Comparison of ENCODE assay signal across 8 mouse cellular contexts in genomic region chr7:127362418-127362817, GRCm38 (mm10). TPM values are rescaled to one million over a fixed set of nuclear protein-coding genes. Genes with fewer than 3 reads are reported as not detected.
DNase-seq lines count a peak whose midpoint lies in the region; ATAC-seq and TF ChIP-seq lines count a peak whose summit lies in the region.
"Not testable (repeated sequence)": the region's sequence is repeated elsewhere in the genome, so short reads cannot be mapped to it uniquely, and the experiment has no call there.

No protein-coding gene starts in this region.

- TF ChIP-seq CTCF in bone marrow macrophage, adult 2 months (IDR thresholded peaks at IDR 0.05; ENCODE audit: low read depth, low read length), result 0 out of 2 replicates have a peak, but pooled peaks have one; percentile 18

- H3K36me3 ChIP-seq in embryonic facial prominence, embryonic 10.5 days (replicated peaks); heart, embryonic 11.5 days (ENCODE audit: control insufficient read depth, insufficient read depth, low read length); intestine, embryonic 16.5 days (ENCODE audit: control insufficient read depth, insufficient read depth, low read length): not testable (repeated sequence)

- not testable (repeated sequence) for H3K9ac ChIP-seq in heart, embryonic 11.5 days (ENCODE audit: low read depth, low read length)
- H3K9ac ChIP-seq in intestine, embryonic 16.5 days (ENCODE audit: low read depth, low read length), result 0 out of 2 replicates have a peak overlapping the region, but pooled peaks have one; percentile 40

- 21% methylated on average over 13 of the region's 13 CpGs for WGBS in embryonic facial prominence, embryonic 10.5 days
- 23% methylated on average over 13 of the region's 13 CpGs for WGBS in heart, embryonic 11.5 days (ENCODE audit: insufficient replicate concordance)
- WGBS in intestine, embryonic 16.5 days, result 23% methylated on average over 13 of the region's 13 CpGs

- H3K9me3 ChIP-seq in embryonic facial prominence, embryonic 10.5 days; heart, embryonic 11.5 days (replicated peaks; ENCODE audit: control insufficient read depth, low read length); intestine, embryonic 16.5 days (ENCODE audit: control insufficient read depth, low read length): not testable (repeated sequence)

- H3K27me3 ChIP-seq in embryonic facial prominence, embryonic 10.5 days (replicated peaks; ENCODE audit: low read depth, poor library complexity, severe bottlenecking), result peaks cover 61% of the 10 kb centered on the region
- not testable (repeated sequence) for H3K27me3 ChIP-seq in heart, embryonic 11.5 days (ENCODE audit: control insufficient read depth, insufficient read depth, low read length); intestine, embryonic 16.5 days (replicated peaks; ENCODE audit: control insufficient read depth, insufficient read depth, low read length)

- H3K4me1 ChIP-seq in bone marrow macrophage, adult 2 months (ENCODE audit: control insufficient read depth, insufficient read depth, low read length); heart, embryonic 11.5 days (ENCODE audit: control insufficient read depth, insufficient read depth, low read length); intestine, embryonic 16.5 days (ENCODE audit: control insufficient read depth, insufficient read depth, low read length): not testable (repeated sequence)
- peaks cover 11% of the 10 kb centered on the region for H3K4me1 ChIP-seq in embryonic facial prominence, embryonic 10.5 days

- not testable (repeated sequence) for H3K27ac ChIP-seq in bone marrow macrophage, adult 2 months (ENCODE audit: insufficient read depth, low read depth, low read length); embryonic facial prominence, embryonic 10.5 days (replicated peaks); heart, embryonic 11.5 days (ENCODE audit: low read depth, low read length); intestine, embryonic 16.5 days (ENCODE audit: low read length)

- not testable (repeated sequence) for TF ChIP-seq POLR2A in bone marrow macrophage, adult 2 months (IDR thresholded peaks at IDR 0.05; ENCODE audit: borderline replicate concordance, low read depth, low read length)

- ATAC-seq in heart, embryonic 11.5 days (replicated peaks; ENCODE audit: insufficient number of reproducible peaks, low FRiP score, low TSS enrichment); intestine, embryonic 16.5 days: not testable (repeated sequence)
- ATAC-seq in megakaryocyte progenitor cell, adult 5-6 weeks (replicated peaks; ENCODE audit: poor library complexity), result peak; percentile 89

- peak; percentile 60 to 63 for DNase-seq in B cell, adult 2 months
- peak; percentile 34 for DNase-seq in embryonic facial prominence, embryonic 10.5 days (ENCODE audit: low spot score)
- DNase-seq in liver, result peak; percentile 17
- DNase-seq in skeletal muscle tissue, adult 2 months (ENCODE audit: low read depth, low spot score), result peak; percentile 45

- peak overlapping the region; percentile 47 for H3K4me2 ChIP-seq in heart, embryonic 11.5 days
- H3K4me2 ChIP-seq in intestine, embryonic 16.5 days (ENCODE audit: low read depth, low read length), result peak overlapping the region; percentile 32; the same call in 1 of the 2 replicates

- not testable (repeated sequence) for H3K4me3 ChIP-seq in bone marrow macrophage, adult 2 months (ENCODE audit: insufficient read depth, low read length)
- H3K4me3 ChIP-seq in embryonic facial prominence, embryonic 10.5 days, result peak overlapping the region; percentile 26; the same call in 1 of the 2 replicates
- H3K4me3 ChIP-seq in heart, embryonic 11.5 days (ENCODE audit: low read depth, low read length), result 0 out of 2 replicates have a peak overlapping the region, but pooled peaks have one; percentile 18
- 0 out of 2 replicates have a peak overlapping the region, but pooled peaks have one; percentile 21 for H3K4me3 ChIP-seq in intestine, embryonic 16.5 days (ENCODE audit: low read length)

RNA-seq across cellular contexts. Expression of gene Zfp747, which starts 13.4 kb away (rescaled TPM):
- 6.3 and 6.8 TPM in 2 replicates for polyA plus RNA-seq in bone marrow macrophage, adult 2 months (2012; ENCODE audit: insufficient read depth, insufficient read length, missing spikeins)
- 9.0 and 9.3 TPM in 2 replicates for polyA plus RNA-seq in embryonic facial prominence, embryonic 10.5 days (2016; fragmentation: Nextera tagmentation; extraction: Ambion mirVana)
- 4.4 and 4.9 TPM in 2 replicates for polyA plus RNA-seq in heart, embryonic 11.5 days (2014; fragmentation: Nextera tagmentation; extraction: Ambion mirVana)
- 11.7 and 13.6 TPM in 2 replicates for polyA plus RNA-seq in intestine, embryonic 16.5 days (2015; fragmentation: Nextera tagmentation; extraction: Ambion mirVana)
- total RNA-seq in megakaryocyte progenitor cell, adult 5-6 weeks (2015), result 4.2 and 4.3 TPM in 2 replicates
- 7.4 and 9.2 TPM in 2 replicates for total RNA-seq in megakaryocyte progenitor cell, adult 5-6 weeks (2017)

RNA-seq across cellular contexts. Expression of gene Zfp768, which starts 17.0 kb away (rescaled TPM):
- polyA plus RNA-seq in bone marrow macrophage, adult 2 months (2012; ENCODE audit: insufficient read depth, insufficient read length, missing spikeins), result 14.9 and 16.2 TPM in 2 replicates
- 19.7 and 20.9 TPM in 2 replicates for polyA plus RNA-seq in embryonic facial prominence, embryonic 10.5 days (2016; fragmentation: Nextera tagmentation; extraction: Ambion mirVana)
- polyA plus RNA-seq in heart, embryonic 11.5 days (2014; fragmentation: Nextera tagmentation; extraction: Ambion mirVana), result 4.7 and 6.0 TPM in 2 replicates
- 21.9 and 23.4 TPM in 2 replicates for polyA plus RNA-seq in intestine, embryonic 16.5 days (2015; fragmentation: Nextera tagmentation; extraction: Ambion mirVana)
- 2.3 and 3.2 TPM in 2 replicates for total RNA-seq in megakaryocyte progenitor cell, adult 5-6 weeks (2015)
- total RNA-seq in megakaryocyte progenitor cell, adult 5-6 weeks (2017), result 6.5 and 8.9 TPM in 2 replicates

RNA-seq across cellular contexts. Expression of gene 9130019O22Rik, which starts 24.5 kb away (rescaled TPM):
- polyA plus RNA-seq in bone marrow macrophage, adult 2 months (2012; ENCODE audit: insufficient read depth, insufficient read length, missing spikeins), result 2.8 and 2.9 TPM in 2 replicates
- polyA plus RNA-seq in embryonic facial prominence, embryonic 10.5 days (2016; fragmentation: Nextera tagmentation; extraction: Ambion mirVana), result 5.1 and 6.4 TPM in 2 replicates
- 3.7 and 5.5 TPM in 2 replicates for polyA plus RNA-seq in heart, embryonic 11.5 days (2014; fragmentation: Nextera tagmentation; extraction: Ambion mirVana)
- polyA plus RNA-seq in intestine, embryonic 16.5 days (2015; fragmentation: Nextera tagmentation; extraction: Ambion mirVana), result 6.9 and 7.2 TPM in 2 replicates
- 1.5 and 2.1 TPM in 2 replicates for total RNA-seq in megakaryocyte progenitor cell, adult 5-6 weeks (2015)
- total RNA-seq in megakaryocyte progenitor cell, adult 5-6 weeks (2017), result 4.2 and 6.5 TPM in 2 replicates

RNA-seq across cellular contexts. Expression of gene E430018J23Rik, which starts 31.0 kb away (rescaled TPM):
- polyA plus RNA-seq in bone marrow macrophage, adult 2 months (2012; ENCODE audit: insufficient read depth, insufficient read length, missing spikeins), result 3.4 and 3.9 TPM in 2 replicates
- 4.6 and 5.5 TPM in 2 replicates for polyA plus RNA-seq in embryonic facial prominence, embryonic 10.5 days (2016; fragmentation: Nextera tagmentation; extraction: Ambion mirVana)
- polyA plus RNA-seq in heart, embryonic 11.5 days (2014; fragmentation: Nextera tagmentation; extraction: Ambion mirVana), result 4.9 and 5.6 TPM in 2 replicates
- polyA plus RNA-seq in intestine, embryonic 16.5 days (2015; fragmentation: Nextera tagmentation; extraction: Ambion mirVana), result 8.2 and 10.2 TPM in 2 replicates
- total RNA-seq in megakaryocyte progenitor cell, adult 5-6 weeks (2015), result 1.0 and 1.5 TPM in 2 replicates
- total RNA-seq in megakaryocyte progenitor cell, adult 5-6 weeks (2017), result 2.3 and 4.8 TPM in 2 replicates

RNA-seq across cellular contexts. Expression of gene Zfp764, which starts 44.2 kb away (rescaled TPM):
- 6.1 and 8.5 TPM in 2 replicates for polyA plus RNA-seq in bone marrow macrophage, adult 2 months (2012; ENCODE audit: insufficient read depth, insufficient read length, missing spikeins)
- 6.1 and 7.1 TPM in 2 replicates for polyA plus RNA-seq in embryonic facial prominence, embryonic 10.5 days (2016; fragmentation: Nextera tagmentation; extraction: Ambion mirVana)
- polyA plus RNA-seq in heart, embryonic 11.5 days (2014; fragmentation: Nextera tagmentation; extraction: Ambion mirVana), result 4.6 and 4.8 TPM in 2 replicates
- polyA plus RNA-seq in intestine, embryonic 16.5 days (2015; fragmentation: Nextera tagmentation; extraction: Ambion mirVana), result 8.5 TPM in 2 replicates
- total RNA-seq in megakaryocyte progenitor cell, adult 5-6 weeks (2015), result 9.3 and 10.9 TPM in 2 replicates
- 9.9 and 12.4 TPM in 2 replicates for total RNA-seq in megakaryocyte progenitor cell, adult 5-6 weeks (2017)
